Mouse (Mus musculus): ENCODE results near the gene Gm3839. TPM values are rescaled to one million over a fixed set of nuclear protein-coding genes. Genes with fewer than 3 reads are reported as not detected.
"Not testable (repeated sequence)": the region's sequence is repeated elsewhere in the genome, so short reads cannot be mapped to it uniquely, and the experiment has no call there.

Gene Gm3839
- polyA plus RNA-seq (2015; fragmentation: Nextera tagmentation; extraction: Ambion mirVana): 0.95 and 1.0 TPM in 2 replicates

GRCm38 (mm10) chr14:11356626-11357025 is at the start of gene Gm3839:
Gene Gm3839 (minus strand): TSS chr14:11356726.
- not testable (repeated sequence) for H3K36me3 ChIP-seq; H3K9me3 ChIP-seq (replicated peaks); H3K27ac ChIP-seq (replicated peaks); H3K4me1 ChIP-seq; H3K4me2 ChIP-seq (replicated peaks); ATAC-seq (ENCODE audit: insufficient number of reproducible peaks, low FRiP score, low TSS enrichment, low read depth); H3K9ac ChIP-seq; H3K27me3 ChIP-seq; H3K4me3 ChIP-seq (replicated peaks)

- no peak overlapping the region for H3K27ac ChIP-seq (replicated peaks)
- no peak overlapping the region for H3K4me2 ChIP-seq (replicated peaks)
- no peaks in the 10 kb centered on the region for H3K4me1 ChIP-seq
- no peak for ATAC-seq (ENCODE audit: insufficient number of reproducible peaks, low FRiP score, low TSS enrichment, low read depth)
- no peaks in the 10 kb centered on the region for H3K9me3 ChIP-seq (replicated peaks)
- no peaks in the 10 kb centered on the region for H3K36me3 ChIP-seq
- H3K4me3 ChIP-seq (replicated peaks): no peak overlapping the region
- no peak overlapping the region for H3K9ac ChIP-seq
- no peaks in the 10 kb centered on the region for H3K27me3 ChIP-seq
- WGBS: 79% methylated on average over 9 of the region's 9 CpGs
These were observed 49.1 kb upstream of the Gm3839 start for GRCm38 (mm10) chr14:11405661-11406060.

DNA sequence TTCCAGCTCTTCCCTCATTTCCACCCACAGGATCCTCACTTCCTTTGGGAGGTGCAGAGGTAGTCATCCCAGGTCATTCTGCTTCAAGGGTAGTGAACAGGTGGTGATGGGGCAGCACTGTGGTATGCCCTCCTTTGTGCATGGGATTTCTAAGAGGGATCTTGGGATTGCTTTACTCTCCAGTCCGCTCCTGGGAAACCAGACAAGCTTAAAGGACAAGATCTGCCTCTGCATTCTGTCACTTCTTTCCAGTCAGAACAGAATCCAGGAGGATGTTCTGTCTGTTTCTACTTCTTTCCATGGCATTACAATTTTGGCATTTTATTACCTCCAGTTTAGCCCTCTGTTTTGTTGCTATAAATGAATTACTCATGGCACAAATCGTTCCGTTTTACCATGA is 21.3 kb upstream of the Gm3839 start:
- no peak overlapping the region for H3K4me3 ChIP-seq (replicated peaks)

DNA sequence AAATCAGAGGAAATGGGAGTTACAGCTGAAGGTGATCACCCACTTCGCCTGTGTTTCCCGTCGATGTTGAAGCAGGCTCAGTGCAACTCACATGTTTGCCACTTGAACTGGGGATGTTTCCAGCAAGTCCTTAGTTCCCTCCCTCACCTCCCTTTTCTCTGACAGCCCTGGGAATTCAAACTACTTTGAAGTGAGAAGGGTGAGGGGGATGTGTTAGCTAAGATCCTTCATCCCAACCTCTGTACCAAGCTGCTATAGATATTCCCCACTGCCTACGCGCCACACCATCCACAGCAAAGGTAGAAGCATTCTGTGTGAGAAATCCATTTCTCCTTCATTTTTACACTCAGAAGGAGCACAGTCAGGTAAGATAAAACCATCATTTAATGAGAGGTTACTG is 18.7 kb upstream of the Gm3839 start:
- Histone ChIP-seq H3K4me3 (replicated peaks) (no peak overlapping the region), H3K9ac (no peak overlapping the region), H3K4me2 (replicated peaks) (no peak overlapping the region), H3K4me1 (no peaks in the 10 kb centered on the region), H3K9me3 (replicated peaks) (no peaks in the 10 kb centered on the region), H3K27ac (replicated peaks) (no peak overlapping the region), H3K27me3 (no peaks in the 10 kb centered on the region), H3K36me3 (no peaks in the 10 kb centered on the region)
- WGBS: 78% methylated on average over 5 of the region's 5 CpGs
- ATAC-seq (ENCODE audit: insufficient number of reproducible peaks, low FRiP score, low TSS enrichment, low read depth): no peak

More for the DNA sequence above, 21.3 kb upstream of the Gm3839 start:
- H3K36me3 ChIP-seq: no peaks in the 10 kb centered on the region
- WGBS: 87% methylated on average over 3 of the region's 3 CpGs
- H3K27ac ChIP-seq (replicated peaks): no peak overlapping the region
- H3K9ac ChIP-seq: no peak overlapping the region
- no peaks in the 10 kb centered on the region for H3K9me3 ChIP-seq (replicated peaks)
- no peak overlapping the region for H3K4me2 ChIP-seq (replicated peaks)
- ATAC-seq (ENCODE audit: insufficient number of reproducible peaks, low FRiP score, low TSS enrichment, low read depth): no peak
- H3K27me3 ChIP-seq: no peaks in the 10 kb centered on the region
- no peaks in the 10 kb centered on the region for H3K4me1 ChIP-seq

- no peak overlapping the region for H3K9ac ChIP-seq
- 71% methylated on average over 3 of the region's 3 CpGs for WGBS
- no peak for ATAC-seq (ENCODE audit: insufficient number of reproducible peaks, low FRiP score, low TSS enrichment, low read depth)
These were observed 10.4 kb downstream of the Gm3839 start for GRCm38 (mm10) chr14:11346086-11346485.

GRCm38 (mm10) chr14:11329993-11330392 is 26.5 kb downstream of the Gm3839 start:
- Histone ChIP-seq H3K9ac (no peak overlapping the region), H3K9me3 (replicated peaks) (no peaks in the 10 kb centered on the region; the same call in 1 of the 2 replicates), H3K4me2 (replicated peaks) (no peak overlapping the region), H3K4me3 (replicated peaks) (no peak overlapping the region), H3K27ac (replicated peaks) (no peak overlapping the region), H3K27me3 (no peaks in the 10 kb centered on the region), H3K36me3 (no peaks in the 10 kb centered on the region), H3K4me1 (no peaks in the 10 kb centered on the region)
- no peak for ATAC-seq (ENCODE audit: insufficient number of reproducible peaks, low FRiP score, low TSS enrichment, low read depth)
- WGBS: 50% methylated on average over 2 of the region's 2 CpGs

More at GRCm38 (mm10) chr14:11346086-11346485, 10.4 kb downstream of the Gm3839 start:
- Histone ChIP-seq H3K36me3 (no peaks in the 10 kb centered on the region), H3K4me1 (no peaks in the 10 kb centered on the region), H3K9me3 (replicated peaks) (no peaks in the 10 kb centered on the region), H3K4me2 (replicated peaks) (no peak overlapping the region), H3K4me3 (replicated peaks) (no peak overlapping the region), H3K27me3 (no peaks in the 10 kb centered on the region), H3K27ac (replicated peaks) (no peak overlapping the region)

DNA sequence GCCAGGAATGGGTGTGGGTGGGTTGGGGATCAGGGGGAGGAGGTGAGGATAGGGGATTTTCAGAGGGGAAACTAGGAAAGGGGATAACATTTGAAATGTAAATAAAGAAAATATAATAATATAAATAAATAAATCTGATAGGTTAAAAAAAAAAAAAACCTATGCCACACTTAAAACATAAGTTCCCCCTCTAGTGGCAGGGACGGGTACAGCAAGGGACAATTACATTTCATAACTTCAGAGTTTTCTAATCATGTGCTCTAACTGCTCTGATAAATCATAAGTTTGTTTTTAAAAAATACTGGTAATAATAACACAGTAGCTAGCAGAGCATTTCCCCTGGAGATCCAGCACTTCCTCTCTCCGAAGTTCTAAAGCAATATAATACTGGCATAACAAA is 49.4 kb downstream of the Gm3839 start:
- Histone ChIP-seq H3K27me3 (no peaks in the 10 kb centered on the region), H3K9ac (no peak overlapping the region), H3K4me3 (replicated peaks) (no peak overlapping the region), H3K9me3 (replicated peaks) (no peaks in the 10 kb centered on the region), H3K27ac (replicated peaks) (no peak overlapping the region), H3K4me1 (no peaks in the 10 kb centered on the region), H3K36me3 (no peaks in the 10 kb centered on the region), H3K4me2 (replicated peaks) (no peak overlapping the region)
- WGBS: 30% methylated on average over 2 of the region's 2 CpGs
- no peak for ATAC-seq (ENCODE audit: insufficient number of reproducible peaks, low FRiP score, low TSS enrichment, low read depth)

GRCm38 (mm10) chr14:11287956-11288355 is 68.6 kb downstream of the Gm3839 start:
- H3K4me1 ChIP-seq; H3K27ac ChIP-seq (replicated peaks); H3K36me3 ChIP-seq; ATAC-seq (ENCODE audit: insufficient number of reproducible peaks, low FRiP score, low TSS enrichment, low read depth); H3K4me2 ChIP-seq (replicated peaks); H3K9ac ChIP-seq; H3K9me3 ChIP-seq (replicated peaks); H3K27me3 ChIP-seq; H3K4me3 ChIP-seq (replicated peaks): not testable (repeated sequence)
- WGBS: 87% methylated on average over 3 of the region's 3 CpGs

GRCm38 (mm10) chr14:11257161-11257705 is 99.3 kb downstream of the Gm3839 start:
- Histone ChIP-seq H3K4me1 (no peaks in the 10 kb centered on the region), H3K9me3 (replicated peaks) (no peaks in the 10 kb centered on the region), H3K4me3 (replicated peaks) (no peak overlapping the region), H3K9ac (no peak overlapping the region), H3K27ac (replicated peaks) (no peak overlapping the region), H3K27me3 (no peaks in the 10 kb centered on the region), H3K36me3 (no peaks in the 10 kb centered on the region), H3K4me2 (replicated peaks) (no peak overlapping the region)
- ATAC-seq (ENCODE audit: insufficient number of reproducible peaks, low FRiP score, low TSS enrichment, low read depth): no peak
- 84% methylated on average over 4 of the region's 4 CpGs for WGBS

- no peaks in the 10 kb centered on the region for H3K9me3 ChIP-seq (replicated peaks)
- H3K36me3 ChIP-seq: no peaks in the 10 kb centered on the region
- no peak overlapping the region for H3K4me2 ChIP-seq (replicated peaks)
- no peaks in the 10 kb centered on the region for H3K4me1 ChIP-seq
- no peaks in the 10 kb centered on the region for H3K27me3 ChIP-seq
- H3K27ac ChIP-seq (replicated peaks): no peak overlapping the region
- no peak overlapping the region for H3K9ac ChIP-seq
- no peak for ATAC-seq (ENCODE audit: insufficient number of reproducible peaks, low FRiP score, low TSS enrichment, low read depth)
- no peak overlapping the region for H3K4me3 ChIP-seq (replicated peaks)
These were observed 108.5 kb downstream of the Gm3839 start for GRCm38 (mm10) chr14:11248053-11248452.

DNA sequence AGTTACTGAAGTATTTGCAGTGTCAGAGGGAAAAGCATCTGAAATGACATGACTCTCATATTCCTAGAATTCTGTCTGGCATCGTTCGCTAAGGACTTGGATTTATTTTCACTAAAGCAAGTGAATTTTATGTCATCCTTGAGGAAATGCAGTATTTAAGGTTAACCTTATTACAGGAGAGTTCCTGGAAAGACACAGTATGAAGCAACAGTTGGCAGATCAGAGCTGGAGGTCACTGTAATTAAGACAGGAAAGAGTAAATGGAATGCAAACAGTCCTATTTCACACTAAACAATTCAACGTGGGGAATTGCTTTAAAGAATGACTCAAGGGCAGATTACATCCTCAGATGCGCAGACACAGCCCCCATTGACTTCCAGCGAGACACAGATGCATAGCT is 112.0 kb downstream of the Gm3839 start:
- Histone ChIP-seq H3K27me3 (no peaks in the 10 kb centered on the region), H3K4me1 (no peaks in the 10 kb centered on the region), H3K4me3 (replicated peaks) (no peak overlapping the region), H3K36me3 (no peaks in the 10 kb centered on the region), H3K4me2 (replicated peaks) (no peak overlapping the region), H3K9ac (no peak overlapping the region), H3K9me3 (replicated peaks) (no peaks in the 10 kb centered on the region), H3K27ac (replicated peaks) (no peak overlapping the region)
- WGBS: 22% methylated on average over 5 of the region's 5 CpGs
- no peak for ATAC-seq (ENCODE audit: insufficient number of reproducible peaks, low FRiP score, low TSS enrichment, low read depth)

GRCm38 (mm10) chr14:11232086-11232485 is 124.4 kb downstream of the Gm3839 start:
- H3K27ac ChIP-seq (replicated peaks): no peak overlapping the region
- H3K27me3 ChIP-seq: no peaks in the 10 kb centered on the region

More at GRCm38 (mm10) chr14:11232086-11232485, 124.4 kb downstream of the Gm3839 start:
- Histone ChIP-seq H3K4me1 (no peaks in the 10 kb centered on the region), H3K4me2 (replicated peaks) (no peak overlapping the region), H3K4me3 (replicated peaks) (no peak overlapping the region), H3K36me3 (no peaks in the 10 kb centered on the region), H3K9ac (no peak overlapping the region), H3K9me3 (replicated peaks) (no peaks in the 10 kb centered on the region)
- no peak for ATAC-seq (ENCODE audit: insufficient number of reproducible peaks, low FRiP score, low TSS enrichment, low read depth)
- 83% methylated on average over 7 of the region's 7 CpGs for WGBS
